Mouse (Mus musculus) kidney, adult 2 months (tissue): ENCODE data around the gene Snd1. TPM values are rescaled to one million over a fixed set of nuclear protein-coding genes. Genes with fewer than 3 reads are reported as not detected.

ENCODE experiments used
- DNase-seq: peaks from one replicate; pipeline ENCODE4 v3.0.0; 2021
- H3K27ac ChIP-seq: fragments of 200-500 bp; 2 replicates; pipeline ENCODE4 v1.5.1; 2012; ENCODE audit warnings: low read depth, low read length, control low read depth, inconsistent platforms; ENCODE audit not compliant: insufficient read depth
- H3K27me3 ChIP-seq: fragments of 200-500 bp; replicated peaks from 2 replicates; pipeline ENCODE4 v1.6.1; 2012; ENCODE audit warnings: mild to moderate bottlenecking, moderate library complexity, low read length, inconsistent platforms; ENCODE audit not compliant: control insufficient read depth, insufficient read depth
- H3K36me3 ChIP-seq: fragments of 200-500 bp; 2 replicates; pipeline ENCODE4 v1.6.1; 2012; ENCODE audit warnings: mild to moderate bottlenecking, moderate library complexity, low read length, inconsistent platforms; ENCODE audit not compliant: control insufficient read depth, insufficient read depth
- H3K4me1 ChIP-seq: fragments of 200-500 bp; 2 replicates; pipeline ENCODE4 v1.6.1; 2011; ENCODE audit warnings: low read length; ENCODE audit not compliant: control insufficient read depth, insufficient read depth
- H3K4me3 ChIP-seq: fragments of 200-500 bp; 2 replicates; pipeline ENCODE4 v1.5.1; 2011; ENCODE audit warnings: mild to moderate bottlenecking, low read depth, low read length, control low read depth; ENCODE audit not compliant: insufficient read depth
- CTCF ChIP-seq: fragments of 200-500 bp; conservative IDR thresholded peaks from 2 replicates; pipeline ENCODE4 v1.5.1; 2011; ENCODE audit warnings: low read depth, mild to moderate bottlenecking, control low read depth, low read length, moderate library complexity, mixed read lengths; ENCODE audit not compliant: insufficient read depth, insufficient read length
- POLR2A ChIP-seq: fragments of 200-500 bp; IDR thresholded peaks from one replicate; pipeline ENCODE4 v1.6.1; 2011; ENCODE audit warnings: low read depth, low read length, control low read depth
- WGBS: fragments of 180-500 bp; shearing (Covaris S2); methylation state at CpG from one replicate; pipeline ENCODE4 v1.1.7; 2018; 5-methylcytosine and 5-hydroxymethylcytosine counted together
- polyA plus RNA-seq: library from polyadenylated mRNA; depleted of rRNA; stranded (reverse); fragments of >200 nt; gene quantifications from 2 replicates; pipeline ENCODE4 v1.2.3, GENCODE M21; 2012

Snd1 gene
- polyA plus RNA-seq, 1 experiment, result 41.0 TPM

- Histone ChIP-seq H3K36me3 (no peaks in the 10 kb centered on the region; the same call in 1 of the 2 replicates), H3K4me3 (no peak overlapping the region), H3K4me1 (peaks cover 7% of the 10 kb centered on the region; the same call in 1 of the 2 replicates), H3K27ac (no peak overlapping the region), H3K27me3 (no peaks in the 10 kb centered on the region)
- peak; percentile 16 for DNase-seq
- 78% methylated on average over 10 of the region's 10 CpGs for WGBS
- no peak for TF ChIP-seq POLR2A
- TF ChIP-seq CTCF, result no peak
Measured at GRCm38 (mm10) chr6:28756306-28757018, 281.5 kb downstream of the Snd1 start.

GRCm38 (mm10) chr6:28758293-28758692, 283.4 kb downstream of the Snd1 start:
- no peak overlapping the region for H3K4me3 ChIP-seq
- TF ChIP-seq POLR2A (no peak), CTCF (no peak)
- DNase-seq, result peak; percentile 65
- peaks cover 7% of the 10 kb centered on the region; the same call in 1 of the 2 replicates for H3K4me1 ChIP-seq
- H3K27me3 ChIP-seq, result no peaks in the 10 kb centered on the region
- H3K36me3 ChIP-seq, result no peaks in the 10 kb centered on the region; the same call in 1 of the 2 replicates
- WGBS, result 55% methylated on average over 4 of the region's 4 CpGs
- peak overlapping the region; percentile 47; the same call in 1 of the 2 replicates for H3K27ac ChIP-seq

GRCm38 (mm10) chr6:28761728-28762127, 286.8 kb downstream of the Snd1 start:
- no peaks in the 10 kb centered on the region for H3K27me3 ChIP-seq
- no peaks in the 10 kb centered on the region for H3K36me3 ChIP-seq
- no peak overlapping the region for H3K27ac ChIP-seq
- peaks cover 7% of the 10 kb centered on the region; the same call in 1 of the 2 replicates for H3K4me1 ChIP-seq
- 77% methylated on average over 3 of the region's 3 CpGs for WGBS
- TF ChIP-seq POLR2A (no peak), CTCF (no peak)
- H3K4me3 ChIP-seq, result no peak overlapping the region
- DNase-seq, result no peak

- DNase-seq, result no peak
- no peak overlapping the region for H3K4me3 ChIP-seq
- WGBS, result 72% methylated on average over 5 of the region's 5 CpGs
- peaks cover 7% of the 10 kb centered on the region; the same call in 1 of the 2 replicates for H3K4me1 ChIP-seq
- TF ChIP-seq CTCF (no peak), POLR2A (no peak)
- H3K27ac ChIP-seq, result no peak overlapping the region
- no peaks in the 10 kb centered on the region for H3K36me3 ChIP-seq
- H3K27me3 ChIP-seq, result no peaks in the 10 kb centered on the region
Measured at GRCm38 (mm10) chr6:28762132-28762775, 287.3 kb downstream of the Snd1 start.

- H3K36me3 ChIP-seq, result no peaks in the 10 kb centered on the region
- TF ChIP-seq CTCF, result no peak
- no peak for TF ChIP-seq POLR2A
- WGBS, result 66% methylated on average over 3 of the region's 3 CpGs
- H3K4me1 ChIP-seq, result no peaks in the 10 kb centered on the region
- H3K27ac ChIP-seq, result no peak overlapping the region
- no peak overlapping the region for H3K4me3 ChIP-seq
- no peak for DNase-seq
- H3K27me3 ChIP-seq, result no peaks in the 10 kb centered on the region
Measured at GRCm38 (mm10) chr6:28766622-28767021, 291.7 kb downstream of the Snd1 start.

- TF ChIP-seq CTCF, result no peak
- no peak for TF ChIP-seq POLR2A
- no peak overlapping the region for H3K4me3 ChIP-seq
- H3K27ac ChIP-seq, result no peak overlapping the region
- 78% methylated on average over 6 of the region's 6 CpGs for WGBS
- H3K36me3 ChIP-seq, result no peaks in the 10 kb centered on the region
- DNase-seq, result no peak
- H3K4me1 ChIP-seq, result no peaks in the 10 kb centered on the region
- no peaks in the 10 kb centered on the region for H3K27me3 ChIP-seq
Measured at GRCm38 (mm10) chr6:28767891-28768481, 293.0 kb downstream of the Snd1 start.

- WGBS, result 59% methylated on average over 2 of the region's 2 CpGs
- no peaks in the 10 kb centered on the region for H3K36me3 ChIP-seq
Measured at GRCm38 (mm10) chr6:28771331-28771730, 296.4 kb downstream of the Snd1 start.

More at GRCm38 (mm10) chr6:28771331-28771730, 296.4 kb downstream of the Snd1 start:
- no peak overlapping the region for H3K27ac ChIP-seq
- no peaks in the 10 kb centered on the region for H3K27me3 ChIP-seq
- H3K4me3 ChIP-seq, result no peak overlapping the region
- no peak for DNase-seq
- no peaks in the 10 kb centered on the region for H3K4me1 ChIP-seq
- no peak for TF ChIP-seq CTCF
- no peak for TF ChIP-seq POLR2A
